Mouse (Mus musculus) mouse trophoblast stem cell (cell line): Measurements from ENCODE around the gene Sdhaf2.

Experiments used
- in situ Hi-C, 2 experiments: fragments of 300-500 bp; cut with MseI, MboI; formaldehyde crosslinking; loops; 2 replicates in 1 of 2; 3 replicates in 1 of 2; pipeline ENCODE4 v1.15.1; 2025

The Sdhaf2 gene

GRCm38 (mm10) chr19:10497512-10498160 is 28.3 kb downstream of the Sdhaf2 start:
- in situ Hi-C loops = no loop called here

- in situ Hi-C loops = no loop called here
Observed at GRCm38 (mm10) chr19:10496976-10497375, 29.0 kb downstream of the Sdhaf2 start.

GRCm38 (mm10) chr19:10495670-10496069 is 30.3 kb downstream of the Sdhaf2 start:
- in situ Hi-C loops = no loop called here

GRCm38 (mm10) chr19:10486264-10486738 is 39.6 kb downstream of the Sdhaf2 start:
- in situ Hi-C loops = loop anchor here in 1 of 2 experiments (5.0 kb wide), 1 partner anchor 34 kb away; no protein-coding TSS in a partner anchor

GRCm38 (mm10) chr19:10482703-10483102 is 43.2 kb downstream of the Sdhaf2 start, which contains the start of gene Ppp1r32:
Ppp1r32 (minus strand) TSS chr19:10482928.
- in situ Hi-C loops = no loop called here

- in situ Hi-C loops = no loop called here
Observed at GRCm38 (mm10) chr19:10479541-10479940, 46.4 kb downstream of the Sdhaf2 start.

GRCm38 (mm10) chr19:10473779-10474178 is 52.2 kb downstream of the Sdhaf2 start:
- in situ Hi-C loops = no loop called here

- in situ Hi-C loops = no loop called here
Observed at GRCm38 (mm10) chr19:10472958-10473357, 53.0 kb downstream of the Sdhaf2 start.

- in situ Hi-C loops = no loop called here
Observed at GRCm38 (mm10) chr19:10469171-10469658, 56.7 kb downstream of the Sdhaf2 start.

- in situ Hi-C loops = no loop called here
Observed at GRCm38 (mm10) chr19:10464427-10464826, 61.5 kb downstream of the Sdhaf2 start.

- in situ Hi-C loops = no loop called here
Observed at GRCm38 (mm10) chr19:10461584-10461983, 64.4 kb downstream of the Sdhaf2 start.

- in situ Hi-C loops = loop anchor here in 1 of 2 experiments (5.0 kb wide), 1 partner anchor 32 kb away; no protein-coding TSS in a partner anchor
Observed at GRCm38 (mm10) chr19:10459907-10460306, 66.0 kb downstream of the Sdhaf2 start.

- in situ Hi-C loops = loop anchor here in 1 of 2 experiments (5.0 kb wide), 1 partner anchor 34 kb away; no protein-coding TSS in a partner anchor
Observed at GRCm38 (mm10) chr19:10458096-10458495, 67.8 kb downstream of the Sdhaf2 start.

- in situ Hi-C loops = loop anchor here in 1 of 2 experiments (5.0 kb wide), 1 partner anchor 35 kb away; no protein-coding TSS in a partner anchor
Observed at GRCm38 (mm10) chr19:10457484-10457800, 68.5 kb downstream of the Sdhaf2 start.

- in situ Hi-C loops = loop anchor here in 1 of 2 experiments (5.0 kb wide), 1 partner anchor 35 kb away; no protein-coding TSS in a partner anchor
Observed at GRCm38 (mm10) chr19:10456752-10457483, 69.0 kb downstream of the Sdhaf2 start, which contains the start of gene Lrrc10b. Lrrc10b (minus strand) TSS chr19:10457473.

- in situ Hi-C loops = loop anchor here in 1 of 2 experiments (5.0 kb wide), 1 partner anchor 37 kb away; no protein-coding TSS in a partner anchor
Observed at GRCm38 (mm10) chr19:10455437-10455806, 70.5 kb downstream of the Sdhaf2 start.

- in situ Hi-C loops = loop anchor here (5.0 kb wide), 2 partner anchors 32 to 37 kb away; no protein-coding TSS in a partner anchor
Observed at GRCm38 (mm10) chr19:10454718-10455436, 71.1 kb downstream of the Sdhaf2 start.
